14 mouse cellular contexts compared by ENCODE assay signal in genomic region chr9:64175378-64175777, GRCm38 (mm10). TPM values are rescaled to one million over a fixed set of nuclear protein-coding genes. Genes with fewer than 3 reads are reported as not detected.
DNase-seq lines count a peak whose midpoint lies in the region; ATAC-seq and TF ChIP-seq lines count a peak whose summit lies in the region.
"Had no signal": no experiment of that assay in that cellular context is flagged by ENCODE, and none has a peak within 500 bp of the region (broad histone marks: within the 10 kb centered on the region; RNA-seq: fewer than 3 reads in every experiment).

No protein-coding gene starts in this region.

- H3K27ac ChIP-seq in heart, embryonic 11.5 days (ENCODE audit: low read depth, low read length) = no peak overlapping the region
- H3K27ac ChIP-seq in ES-Bruce4 (ENCODE audit: insufficient read depth, low read length) = peak overlapping the region; percentile 69
- no peak overlapping the region for H3K27ac ChIP-seq in intestine, embryonic 16.5 days (ENCODE audit: low read length)
- peak overlapping the region; percentile 90 for H3K27ac ChIP-seq in liver, embryonic 11.5 days (ENCODE audit: low read depth, low read length)
- H3K27ac ChIP-seq: heart, embryonic 10.5 days; macrophage had no signal

- H3K9me3 ChIP-seq in heart, embryonic 11.5 days (replicated peaks; ENCODE audit: control insufficient read depth, low read length) = no peaks in the 10 kb centered on the region
- H3K9me3 ChIP-seq in ES-Bruce4 (replicated peaks; ENCODE audit: control insufficient read depth, insufficient read depth, low read length, poor library complexity, severe bottlenecking) = no peaks in the 10 kb centered on the region
- H3K9me3 ChIP-seq in intestine, embryonic 16.5 days (ENCODE audit: control insufficient read depth, low read length) = no peaks in the 10 kb centered on the region
- H3K9me3 ChIP-seq in liver, embryonic 11.5 days (ENCODE audit: control insufficient read depth, low read length) = no peaks in the 10 kb centered on the region
- H3K9me3 ChIP-seq: heart, embryonic 10.5 days had no signal

- H3K36me3 ChIP-seq in heart, embryonic 11.5 days (ENCODE audit: control insufficient read depth, insufficient read depth, low read length) = peaks cover 30% of the 10 kb centered on the region
- H3K36me3 ChIP-seq in ES-Bruce4 (ENCODE audit: control insufficient read depth, insufficient read depth, low read length, poor library complexity, severe bottlenecking) = peaks cover 47% of the 10 kb centered on the region
- H3K36me3 ChIP-seq in intestine, embryonic 16.5 days (ENCODE audit: control insufficient read depth, insufficient read depth, low read length) = peaks cover 16% of the 10 kb centered on the region
- H3K36me3 ChIP-seq in liver, embryonic 11.5 days (ENCODE audit: control insufficient read depth, insufficient read depth, low read length) = peaks cover 36% of the 10 kb centered on the region

- no peaks in the 10 kb centered on the region for H3K27me3 ChIP-seq in heart, embryonic 11.5 days (ENCODE audit: control insufficient read depth, insufficient read depth, low read length)
- no peaks in the 10 kb centered on the region for H3K27me3 ChIP-seq in ES-Bruce4 (ENCODE audit: control insufficient read depth, insufficient read depth, low read length, poor library complexity, severe bottlenecking)
- H3K27me3 ChIP-seq in intestine, embryonic 16.5 days (replicated peaks; ENCODE audit: control insufficient read depth, insufficient read depth, low read length) = no peaks in the 10 kb centered on the region
- H3K27me3 ChIP-seq in liver, embryonic 11.5 days (replicated peaks; ENCODE audit: control insufficient read depth, insufficient read depth, low read length) = no peaks in the 10 kb centered on the region

- TF ChIP-seq CTCF in ES-Bruce4 (IDR thresholded peaks at IDR 0.05; ENCODE audit: low read depth, low read length) = no peak

- no peak for TF ChIP-seq POLR2A in ES-Bruce4 (IDR thresholded peaks at IDR 0.05; ENCODE audit: insufficient read depth, low read length)

- WGBS in heart, embryonic 11.5 days (ENCODE audit: insufficient replicate concordance) = 85% methylated on average over 11 of the region's 11 CpGs
- 89% methylated on average over 11 of the region's 11 CpGs for WGBS in intestine, embryonic 16.5 days
- 76% methylated on average over 11 of the region's 11 CpGs for WGBS in liver, embryonic 11.5 days

- no peak overlapping the region for H3K9ac ChIP-seq in heart, embryonic 11.5 days (ENCODE audit: low read depth, low read length)
- peak overlapping the region; percentile 97 for H3K9ac ChIP-seq in ES-Bruce4 (ENCODE audit: low read depth, poor library complexity, severe bottlenecking)
- H3K9ac ChIP-seq in intestine, embryonic 16.5 days (ENCODE audit: low read depth, low read length) = no peak overlapping the region
- peak overlapping the region; percentile 96 for H3K9ac ChIP-seq in liver, embryonic 11.5 days (ENCODE audit: low read depth, low read length)

- H3K4me3 ChIP-seq in heart, embryonic 11.5 days (ENCODE audit: low read depth, low read length) = no peak overlapping the region
- peak overlapping the region; percentile 91 for H3K4me3 ChIP-seq in ES-Bruce4 (ENCODE audit: low read depth, low read length)
- H3K4me3 ChIP-seq in intestine, embryonic 16.5 days (ENCODE audit: low read length) = no peak overlapping the region
- peak overlapping the region; percentile 97 for H3K4me3 ChIP-seq in liver, embryonic 11.5 days (ENCODE audit: low read depth, low read length)

- no peak for DNase-seq in heart, adult 18-20 months
- no peak for DNase-seq in liver, embryonic 11.5 days (ENCODE audit: low spot score)
- no peak for DNase-seq in frontal cortex, postnatal 10 days (ENCODE audit: low spot score in 2 of 2)
- no peak for DNase-seq in cerebellum, postnatal 4 days (ENCODE audit: low spot score in 2 of 2)
- no peak for DNase-seq in ovary, postnatal 14 days (ENCODE audit: low spot score)
- DNase-seq: thymus, postnatal 25 days had no signal

- no peak for ATAC-seq in heart, embryonic 11.5 days (replicated peaks; ENCODE audit: insufficient number of reproducible peaks, low FRiP score, low TSS enrichment)
- ATAC-seq in intestine, embryonic 16.5 days = no peak
- ATAC-seq in liver, embryonic 11.5 days (replicated peaks; ENCODE audit: low FRiP score) = no peak

- peak overlapping the region; percentile 81; the same call in 1 of the 2 replicates for H3K4me2 ChIP-seq in heart, embryonic 11.5 days
- peak overlapping the region; percentile 76; the same call in 1 of the 2 replicates for H3K4me2 ChIP-seq in intestine, embryonic 16.5 days (ENCODE audit: low read depth, low read length)
- peak overlapping the region; percentile 70 for H3K4me2 ChIP-seq in liver, embryonic 11.5 days

- peaks cover 13% of the 10 kb centered on the region for H3K4me1 ChIP-seq in heart, embryonic 11.5 days (ENCODE audit: control insufficient read depth, insufficient read depth, low read length)
- H3K4me1 ChIP-seq in ES-Bruce4 (ENCODE audit: control insufficient read depth, insufficient read depth, low read length) = no peaks in the 10 kb centered on the region
- peaks cover 26% of the 10 kb centered on the region; the same call in 1 of the 2 replicates for H3K4me1 ChIP-seq in intestine, embryonic 16.5 days (ENCODE audit: control insufficient read depth, insufficient read depth, low read length)
- H3K4me1 ChIP-seq in liver, embryonic 11.5 days (replicated peaks; ENCODE audit: control insufficient read depth, insufficient read depth, low read length) = peaks cover 20% of the 10 kb centered on the region; the same call in 1 of the 2 replicates

- no peak for TF ChIP-seq EP300 in ES-Bruce4 (IDR thresholded peaks at IDR 0.05; ENCODE audit: insufficient read depth, low read depth, low read length)

RNA-seq across cellular contexts. Expression of gene Rpl4, which starts 2.2 kb away (rescaled TPM):
- 980 and 988 TPM in 2 replicates for polyA plus RNA-seq in heart, embryonic 11.5 days (2014; fragmentation: Nextera tagmentation; extraction: Ambion mirVana)
- total RNA-seq in heart, adult 18-20 months (2021) = 100 to 1,000 TPM; 464 to 493 TPM
- 3,123 and 3,163 TPM in 2 replicates for polyA plus RNA-seq in ES-Bruce4 (2011; ENCODE audit: insufficient read depth, insufficient read length, low read depth, missing spikeins)
- 1,062 and 1,181 TPM in 2 replicates for polyA plus RNA-seq in intestine, embryonic 16.5 days (2015; fragmentation: Nextera tagmentation; extraction: Ambion mirVana)
- polyA plus RNA-seq in liver, embryonic 11.5 days (2014; fragmentation: Nextera tagmentation; extraction: Ambion mirVana) = 1,747 and 1,789 TPM in 2 replicates

RNA-seq across cellular contexts. Expression of gene Zwilch, which starts 2.5 kb away (rescaled TPM):
- 24.3 and 28.5 TPM in 2 replicates for polyA plus RNA-seq in heart, embryonic 11.5 days (2014; fragmentation: Nextera tagmentation; extraction: Ambion mirVana)
- total RNA-seq in heart, adult 18-20 months (2021) = under 1 TPM; 0.64 to 0.99 TPM
- 162 and 167 TPM in 2 replicates for polyA plus RNA-seq in ES-Bruce4 (2011; ENCODE audit: insufficient read depth, insufficient read length, low read depth, missing spikeins)
- polyA plus RNA-seq in intestine, embryonic 16.5 days (2015; fragmentation: Nextera tagmentation; extraction: Ambion mirVana) = 17.3 and 22.0 TPM in 2 replicates
- 45.5 and 47.1 TPM in 2 replicates for polyA plus RNA-seq in liver, embryonic 11.5 days (2014; fragmentation: Nextera tagmentation; extraction: Ambion mirVana)

RNA-seq across cellular contexts. Expression of gene Snapc5, which starts 3.7 kb away (rescaled TPM):
- 22.4 and 28.0 TPM in 2 replicates for polyA plus RNA-seq in heart, embryonic 11.5 days (2014; fragmentation: Nextera tagmentation; extraction: Ambion mirVana)
- 10 to 100 TPM; 20.2 to 23.9 TPM for total RNA-seq in heart, adult 18-20 months (2021)
- 37.0 and 37.1 TPM in 2 replicates for polyA plus RNA-seq in ES-Bruce4 (2011; ENCODE audit: insufficient read depth, insufficient read length, low read depth, missing spikeins)
- polyA plus RNA-seq in intestine, embryonic 16.5 days (2015; fragmentation: Nextera tagmentation; extraction: Ambion mirVana) = 36.2 and 36.5 TPM in 2 replicates
- 24.3 and 25.1 TPM in 2 replicates for polyA plus RNA-seq in liver, embryonic 11.5 days (2014; fragmentation: Nextera tagmentation; extraction: Ambion mirVana)

RNA-seq across cellular contexts. Expression of gene Lctl, which starts 58.4 kb away (rescaled TPM):
- not detected in 2 replicates for polyA plus RNA-seq in heart, embryonic 11.5 days (2014; fragmentation: Nextera tagmentation; extraction: Ambion mirVana)
- not detected for total RNA-seq in heart, adult 18-20 months (2021)
- 0.49 and 0.58 TPM in 2 replicates for polyA plus RNA-seq in ES-Bruce4 (2011; ENCODE audit: insufficient read depth, insufficient read length, low read depth, missing spikeins)
- polyA plus RNA-seq in intestine, embryonic 16.5 days (2015; fragmentation: Nextera tagmentation; extraction: Ambion mirVana) = 0.15 and 0.40 TPM in 2 replicates
- polyA plus RNA-seq in liver, embryonic 11.5 days (2014; fragmentation: Nextera tagmentation; extraction: Ambion mirVana) = not detected in 2 replicates
- total RNA-seq: monocyte, adult 5-6 weeks had no signal
- polyA plus RNA-seq: heart, embryonic 10.5 days; hindbrain, embryonic 11.5 days; limb, embryonic 11.5 days; macrophage had no signal

RNA-seq across cellular contexts. Expression of gene Uchl4, which starts 59.6 kb away (rescaled TPM):
- polyA plus RNA-seq in heart, embryonic 11.5 days (2014; fragmentation: Nextera tagmentation; extraction: Ambion mirVana) = 2.7 and 3.1 TPM in 2 replicates
- 1 to 10 TPM; 3.0 to 3.5 TPM for total RNA-seq in heart, adult 18-20 months (2021)
- 13.2 and 14.3 TPM in 2 replicates for polyA plus RNA-seq in ES-Bruce4 (2011; ENCODE audit: insufficient read depth, insufficient read length, low read depth, missing spikeins)
- polyA plus RNA-seq in intestine, embryonic 16.5 days (2015; fragmentation: Nextera tagmentation; extraction: Ambion mirVana) = 1.8 and 2.4 TPM in 2 replicates
- 2.5 and 5.4 TPM in 2 replicates for polyA plus RNA-seq in liver, embryonic 11.5 days (2014; fragmentation: Nextera tagmentation; extraction: Ambion mirVana)

Comparison
In these comparisons a context has a peak if more than half of its experiments do, and no peak if none do; other contexts are left out.
1. H3K27ac ChIP-seq: peak in ES-Bruce4 (single experiment) and liver, embryonic 11.5 days (single experiment); none in heart, embryonic 11.5 days (single experiment) and intestine, embryonic 16.5 days (single experiment).
2. H3K4me3 ChIP-seq: peak in ES-Bruce4 (single experiment) and liver, embryonic 11.5 days (single experiment); none in heart, embryonic 11.5 days (single experiment) and intestine, embryonic 16.5 days (single experiment).
3. H3K9ac ChIP-seq: peak in ES-Bruce4 (single experiment) and liver, embryonic 11.5 days (single experiment); none in heart, embryonic 11.5 days (single experiment) and intestine, embryonic 16.5 days (single experiment).
4. Peak in every context shown above with its lines, with median percentiles within 50 percentile points of each other: H3K4me2 ChIP-seq.